Mouse (Mus musculus): ENCODE results near the gene Polk.

Polk gene

GRCm38 (mm10) chr13:96458018-96458417, 84.4 kb downstream of the Polk start:
- DNase-seq = no peak

GRCm38 (mm10) chr13:96457566-96457965, 84.8 kb downstream of the Polk start:
- no peak for DNase-seq

- peak; percentile 38 to 59 for DNase-seq
Measured at GRCm38 (mm10) chr13:96454288-96454687, 88.1 kb downstream of the Polk start.

GRCm38 (mm10) chr13:96452621-96453020, 89.8 kb downstream of the Polk start:
- DNase-seq = no peak

GRCm38 (mm10) chr13:96451386-96452140, 90.8 kb downstream of the Polk start:
- no peak for DNase-seq

- DNase-seq = no peak
Measured at GRCm38 (mm10) chr13:96450869-96451268, 91.5 kb downstream of the Polk start.

GRCm38 (mm10) chr13:96450205-96450856, 92.0 kb downstream of the Polk start:
- DNase-seq = no peak

GRCm38 (mm10) chr13:96440436-96440835, 101.9 kb downstream of the Polk start:
- DNase-seq = no peak

- DNase-seq = no peak
Measured at GRCm38 (mm10) chr13:96436921-96437320, 105.5 kb downstream of the Polk start.

GRCm38 (mm10) chr13:96435793-96436192, 106.6 kb downstream of the Polk start:
- DNase-seq = peak; percentile 14 to 27

- peak; percentile 22 to 51 for DNase-seq
Measured at GRCm38 (mm10) chr13:96434899-96435331, 107.5 kb downstream of the Polk start.

GRCm38 (mm10) chr13:96433648-96434190, 108.7 kb downstream of the Polk start:
- no peak for DNase-seq

GRCm38 (mm10) chr13:96433041-96433440, 109.3 kb downstream of the Polk start:
- no peak for DNase-seq

- no peak for DNase-seq
Measured at GRCm38 (mm10) chr13:96432376-96432811, 110.0 kb downstream of the Polk start.

GRCm38 (mm10) chr13:96431595-96432156, 110.7 kb downstream of the Polk start:
- DNase-seq = peak; percentile 93 to 96
